Mouse (Mus musculus): ENCODE data around the gene Wdfy2. TPM values are rescaled to one million over a fixed set of nuclear protein-coding genes. Genes with fewer than 3 reads are reported as not detected.

Gene Wdfy2
- polyA plus RNA-seq, 2 experiments: 10.9 to 12.8 TPM

DNA sequence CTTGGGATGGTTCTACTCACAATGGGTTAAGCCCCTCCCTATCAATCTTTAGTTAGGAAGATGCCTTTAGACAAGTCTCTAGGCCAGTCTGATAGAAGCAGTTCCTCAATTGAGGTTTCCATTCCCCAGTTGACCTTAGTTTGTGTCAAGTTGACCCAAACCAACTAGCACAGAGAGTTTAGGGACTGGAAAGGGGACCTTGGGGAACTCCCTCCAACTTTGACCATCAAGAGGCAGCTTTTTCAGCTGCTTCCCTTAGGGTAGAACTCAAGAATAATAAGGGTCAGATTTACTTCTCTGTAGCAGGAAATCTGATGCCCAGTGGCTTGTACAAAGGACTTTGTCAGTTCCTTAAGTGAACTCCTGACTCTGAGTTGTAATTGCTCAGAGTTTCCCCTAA lies 5.0 kb downstream of the Wdfy2 start:
- no peak for TF ChIP-seq POLR2A (IDR thresholded peaks at IDR 0.05; ENCODE audit: borderline replicate concordance, extremely low read depth, insufficient read depth, insufficient read length)
- Histone ChIP-seq H3K36me3 (ENCODE audit: control insufficient read depth, insufficient read depth, low read length) (no peaks in the 10 kb centered on the region), H3K4me3 (replicated peaks; ENCODE audit: low read length) (no peak overlapping the region), H3K27me3 (ENCODE audit: control insufficient read depth, insufficient read depth, low read length) (no peaks in the 10 kb centered on the region), H3K9ac (ENCODE audit: low read depth, low read length, severe bottlenecking) (no peak overlapping the region), H3K9me3 (ENCODE audit: control insufficient read depth, low read length) (no peaks in the 10 kb centered on the region), H3K4me1 (ENCODE audit: control insufficient read depth, insufficient read depth, low read length) (peaks cover 47% of the 10 kb centered on the region), H3K27ac (replicated peaks; ENCODE audit: low read depth, low read length) (no peak overlapping the region), H3K4me2 (replicated peaks; ENCODE audit: low read depth, low read length, severe bottlenecking) (no peak overlapping the region)
- ATAC-seq (ENCODE audit: low FRiP score, low read depth) (no peak), DNase-seq (ENCODE audit: low spot score) (no peak)

GRCm38 (mm10) chr14:62842976-62843375 lies 5.5 kb downstream of the Wdfy2 start:
- ATAC-seq (ENCODE audit: low FRiP score, low read depth) (no peak), DNase-seq (ENCODE audit: low spot score) (no peak)
- 65% methylated on average over 2 of the region's 2 CpGs for WGBS
- Histone ChIP-seq H3K9ac (ENCODE audit: low read depth, low read length, severe bottlenecking) (no peak overlapping the region), H3K36me3 (ENCODE audit: control insufficient read depth, insufficient read depth, low read length) (no peaks in the 10 kb centered on the region), H3K9me3 (ENCODE audit: control insufficient read depth, low read length) (no peaks in the 10 kb centered on the region), H3K27ac (replicated peaks; ENCODE audit: low read depth, low read length) (no peak overlapping the region), H3K4me1 (ENCODE audit: control insufficient read depth, insufficient read depth, low read length) (peaks cover 47% of the 10 kb centered on the region), H3K4me3 (replicated peaks; ENCODE audit: low read length) (no peak overlapping the region), H3K27me3 (ENCODE audit: control insufficient read depth, insufficient read depth, low read length) (no peaks in the 10 kb centered on the region), H3K4me2 (replicated peaks; ENCODE audit: low read depth, low read length, severe bottlenecking) (no peak overlapping the region)
- TF ChIP-seq POLR2A (IDR thresholded peaks at IDR 0.05; ENCODE audit: borderline replicate concordance, extremely low read depth, insufficient read depth, insufficient read length): no peak

GRCm38 (mm10) chr14:62844226-62844625 lies 6.7 kb downstream of the Wdfy2 start:
- TF ChIP-seq POLR2A (IDR thresholded peaks at IDR 0.05; ENCODE audit: borderline replicate concordance, extremely low read depth, insufficient read depth, insufficient read length): no peak
- H3K4me1 ChIP-seq (ENCODE audit: control insufficient read depth, insufficient read depth, low read length): peaks cover 38% of the 10 kb centered on the region
- H3K9ac ChIP-seq (ENCODE audit: low read depth, low read length, severe bottlenecking): no peak overlapping the region
- H3K9me3 ChIP-seq (ENCODE audit: control insufficient read depth, low read length): peaks cover 6% of the 10 kb centered on the region; the same call in 1 of the 2 replicates
- H3K27ac ChIP-seq (replicated peaks; ENCODE audit: low read depth, low read length): no peak overlapping the region; the same call in 1 of the 2 replicates
- DNase-seq (ENCODE audit: low spot score): no peak
- H3K4me3 ChIP-seq (replicated peaks; ENCODE audit: low read length): no peak overlapping the region
- ATAC-seq (ENCODE audit: low FRiP score, low read depth): no peak
- H3K4me2 ChIP-seq (replicated peaks; ENCODE audit: low read depth, low read length, severe bottlenecking): no peak overlapping the region
- H3K36me3 ChIP-seq (ENCODE audit: control insufficient read depth, insufficient read depth, low read length): no peaks in the 10 kb centered on the region
- no peaks in the 10 kb centered on the region for H3K27me3 ChIP-seq (ENCODE audit: control insufficient read depth, insufficient read depth, low read length)
- 67% methylated on average over 8 of the region's 8 CpGs for WGBS

- no peak overlapping the region for H3K9ac ChIP-seq (ENCODE audit: low read depth, low read length, severe bottlenecking)
- peak overlapping the region; percentile 16; the same call in 1 of the 2 replicates for H3K4me2 ChIP-seq (replicated peaks; ENCODE audit: low read depth, low read length, severe bottlenecking)
- TF ChIP-seq POLR2A (IDR thresholded peaks at IDR 0.05; ENCODE audit: borderline replicate concordance, extremely low read depth, insufficient read depth, insufficient read length): no peak
- DNase-seq (ENCODE audit: low spot score) (peak; percentile 42), ATAC-seq (ENCODE audit: low FRiP score, low read depth) (no peak; the same call in 1 of the 2 replicates)
- H3K4me1 ChIP-seq (ENCODE audit: control insufficient read depth, insufficient read depth, low read length): peaks cover 38% of the 10 kb centered on the region
- H3K27ac ChIP-seq (replicated peaks; ENCODE audit: low read depth, low read length): peak overlapping the region; percentile 62
- H3K27me3 ChIP-seq (ENCODE audit: control insufficient read depth, insufficient read depth, low read length): no peaks in the 10 kb centered on the region
- H3K9me3 ChIP-seq (ENCODE audit: control insufficient read depth, low read length): peaks cover 6% of the 10 kb centered on the region; the same call in 1 of the 2 replicates
- WGBS: 30% methylated on average over 8 of the region's 8 CpGs
- H3K4me3 ChIP-seq (replicated peaks; ENCODE audit: low read length): no peak overlapping the region
- no peaks in the 10 kb centered on the region for H3K36me3 ChIP-seq (ENCODE audit: control insufficient read depth, insufficient read depth, low read length)
These were observed 7.7 kb downstream of the Wdfy2 start for GRCm38 (mm10) chr14:62845011-62845840.

- H3K4me2 ChIP-seq (replicated peaks; ENCODE audit: low read depth, low read length, severe bottlenecking): no peak overlapping the region
- DNase-seq (ENCODE audit: low spot score): peak; percentile 33
- WGBS: 44% methylated on average over 6 of the region's 6 CpGs
- ATAC-seq (ENCODE audit: low FRiP score, low read depth): peak; percentile 47
- TF ChIP-seq POLR2A (IDR thresholded peaks at IDR 0.05; ENCODE audit: borderline replicate concordance, extremely low read depth, insufficient read depth, insufficient read length): no peak
- no peaks in the 10 kb centered on the region for H3K36me3 ChIP-seq (ENCODE audit: control insufficient read depth, insufficient read depth, low read length)
- no peak overlapping the region for H3K4me3 ChIP-seq (replicated peaks; ENCODE audit: low read length)
- no peak overlapping the region for H3K27ac ChIP-seq (replicated peaks; ENCODE audit: low read depth, low read length)
- H3K27me3 ChIP-seq (ENCODE audit: control insufficient read depth, insufficient read depth, low read length): no peaks in the 10 kb centered on the region
- H3K9ac ChIP-seq (ENCODE audit: low read depth, low read length, severe bottlenecking): no peak overlapping the region
- H3K4me1 ChIP-seq (ENCODE audit: control insufficient read depth, insufficient read depth, low read length): peaks cover 10% of the 10 kb centered on the region; the same call in 1 of the 2 replicates
- H3K9me3 ChIP-seq (ENCODE audit: control insufficient read depth, low read length): peaks cover 6% of the 10 kb centered on the region; the same call in 1 of the 2 replicates
These were observed 13.5 kb downstream of the Wdfy2 start for GRCm38 (mm10) chr14:62850980-62851379.

Measured in limb, embryonic 14.5 days (tissue).